Mouse (Mus musculus) lung, postnatal 0 days (tissue): Measurements from ENCODE around the gene Rilpl1.

Experiments
- CTCF ChIP-seq: IDR thresholded peaks from 2 replicates; pipeline ENCODE4 v1.5.1; 2016; ENCODE audit warnings: antibody characterized with exemption, mild to moderate bottlenecking
- EP300 ChIP-seq: IDR thresholded peaks from 2 replicates; pipeline ENCODE4 v1.6.1; 2016; ENCODE audit warnings: antibody characterized with exemption, mild to moderate bottlenecking, control low read depth

- TF ChIP-seq CTCF: no peak
- TF ChIP-seq EP300: no peak
Observed at GRCm38 (mm10) chr5:124468365-124468764, 62.8 kb downstream of the Rilpl1 start.
